Comparison of ENCODE assay signal across 28 mouse cellular contexts in the genomic region with DNA sequence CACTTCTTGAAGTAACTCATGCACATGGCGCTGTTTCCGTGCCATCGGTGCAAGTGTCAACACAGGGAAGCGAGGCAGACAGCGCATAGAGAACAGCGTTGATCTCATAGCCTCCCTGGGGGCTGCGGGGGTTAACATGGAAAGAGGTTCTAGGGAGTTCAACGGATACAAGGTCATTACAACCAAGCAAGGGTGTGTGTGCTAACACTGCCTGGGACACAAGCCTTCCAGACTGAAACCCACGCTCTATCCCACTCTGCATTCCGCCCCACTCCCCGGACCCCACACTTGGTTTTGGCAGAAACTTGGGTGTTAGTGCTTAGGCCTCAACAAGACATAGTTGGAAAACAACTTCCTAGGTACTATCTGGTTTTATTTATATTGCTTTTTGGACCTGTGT.
"Had no signal": no experiment of that assay in that cellular context is flagged by ENCODE, and none has a peak within 500 bp of the region (broad histone marks: within the 10 kb centered on the region; RNA-seq: fewer than 3 reads in every experiment).

No protein-coding gene starts in this region.

- H3K27me3 ChIP-seq: limb, embryonic 12.5 days; limb, embryonic 13.5 days; limb, embryonic 15.5 days; liver, embryonic 12.5 days; liver, embryonic 13.5 days; liver, embryonic 15.5 days; lung, embryonic 15.5 days; megakaryocyte, embryonic 14.5 days; midbrain, embryonic 12.5 days; midbrain, embryonic 13.5 days; midbrain, embryonic 15.5 days; neural tube, embryonic 12.5 days had no signal

- DNase-seq: left cerebral cortex, postnatal 4 days; liver; liver, embryonic 13.5 days; liver, postnatal 0 days; lung, adult 18-20 months; lung, adult 2 months; lung, embryonic 14.5 days; lung, postnatal 10 days; lung, postnatal 14 days; lung, postnatal 36 days; lung, postnatal 4 days; midbrain, embryonic 14.5 days had no signal

- ATAC-seq: liver, embryonic 12.5 days; liver, postnatal 0 days; lung, postnatal 0 days; midbrain, embryonic 13.5 days; midbrain, embryonic 15.5 days; midbrain, embryonic 16.5 days had no signal

- H3K4me3 ChIP-seq: limb, embryonic 10.5 days; limb, embryonic 12.5 days; limb, embryonic 13.5 days; limb, embryonic 15.5 days; liver, embryonic 12.5 days; liver, embryonic 13.5 days; liver, embryonic 15.5 days; lung, embryonic 15.5 days; megakaryocyte, embryonic 14.5 days; midbrain, embryonic 10.5 days; midbrain, embryonic 12.5 days; midbrain, embryonic 13.5 days; midbrain, embryonic 15.5 days; myocyte; neural tube, embryonic 12.5 days had no signal

- H3K36me3 ChIP-seq: limb, embryonic 10.5 days; limb, embryonic 12.5 days; limb, embryonic 13.5 days; limb, embryonic 15.5 days; liver, embryonic 12.5 days; liver, embryonic 13.5 days; liver, embryonic 15.5 days; lung, embryonic 15.5 days; midbrain, embryonic 10.5 days; midbrain, embryonic 12.5 days; midbrain, embryonic 13.5 days; midbrain, embryonic 15.5 days; neural tube, embryonic 12.5 days had no signal
